In genomic region chr2:157425643-157425988, GRCm38 (mm10) we compare ENCODE assay signal across 9 mouse cellular contexts. TPM values are rescaled to one million over a fixed set of nuclear protein-coding genes. Genes with fewer than 3 reads are reported as not detected.
A peak's percentile ranks its signal among the peaks of the same experiment; 100 is the strongest.
DNase-seq lines count a peak whose midpoint lies in the region; ATAC-seq and TF ChIP-seq lines count a peak whose summit lies in the region.
"Had no signal": no experiment of that assay in that cellular context is flagged by ENCODE, and none has a peak within 500 bp of the region (broad histone marks: within the 10 kb centered on the region; RNA-seq: fewer than 3 reads in every experiment).

No protein-coding gene starts in this region.

- H3K9me3 ChIP-seq in kidney, postnatal 0 days (replicated peaks; ENCODE audit: low read length): no peaks in the 10 kb centered on the region
- no peaks in the 10 kb centered on the region for H3K9me3 ChIP-seq in embryonic facial prominence, embryonic 13.5 days
- H3K9me3 ChIP-seq in hindbrain, postnatal 0 days (ENCODE audit: low read length): no peaks in the 10 kb centered on the region

- 0 out of 2 replicates have a peak overlapping the region, but pooled peaks have one; percentile 83 for H3K4me3 ChIP-seq in kidney, postnatal 0 days (replicated peaks; ENCODE audit: low read depth, low read length)
- H3K4me3 ChIP-seq in embryonic facial prominence, embryonic 13.5 days: peak overlapping the region; percentile 89
- H3K4me3 ChIP-seq in hindbrain, postnatal 0 days (ENCODE audit: low read length): no peak overlapping the region
- no peak overlapping the region for H3K4me3 ChIP-seq in myocyte

- H3K27me3 ChIP-seq in kidney, postnatal 0 days (ENCODE audit: insufficient read depth, low read length): no peaks in the 10 kb centered on the region
- H3K27me3 ChIP-seq in embryonic facial prominence, embryonic 13.5 days: no peaks in the 10 kb centered on the region
- H3K27me3 ChIP-seq in hindbrain, postnatal 0 days (ENCODE audit: insufficient read depth, low read length): no peaks in the 10 kb centered on the region
- H3K27me3 ChIP-seq in myocyte (ENCODE audit: control insufficient read depth, insufficient read depth, insufficient read length): no peaks in the 10 kb centered on the region
- H3K27me3 ChIP-seq: Patski had no signal

- no peaks in the 10 kb centered on the region for H3K36me3 ChIP-seq in kidney, postnatal 0 days (ENCODE audit: insufficient read depth, low read length)
- H3K36me3 ChIP-seq in embryonic facial prominence, embryonic 13.5 days: peaks cover 31% of the 10 kb centered on the region
- H3K36me3 ChIP-seq in hindbrain, postnatal 0 days (ENCODE audit: insufficient read depth, low read length): no peaks in the 10 kb centered on the region; the same call in 1 of the 2 replicates
- H3K36me3 ChIP-seq in myocyte (ENCODE audit: control insufficient read depth, insufficient read depth): no peaks in the 10 kb centered on the region

- no peak for DNase-seq in kidney, postnatal 0 days (ENCODE audit: low spot score)
- no peak for DNase-seq in kidney, postnatal 4 days
- no peak for DNase-seq in hindbrain, postnatal 0 days (ENCODE audit: low spot score)
- no peak for DNase-seq in layer of hippocampus, postnatal 36 days
- no peak for DNase-seq in thymus, postnatal 4 days

- WGBS in kidney, postnatal 0 days: 60% methylated on average over 6 of the region's 6 CpGs
- 66% methylated on average over 6 of the region's 6 CpGs for WGBS in embryonic facial prominence, embryonic 13.5 days
- WGBS in hindbrain, postnatal 0 days: 76% methylated on average over 6 of the region's 6 CpGs

- TF ChIP-seq POLR2A in myocyte (IDR thresholded peaks at IDR 0.05; ENCODE audit: insufficient read length, low read depth): no peak

- no peak overlapping the region for H3ac ChIP-seq in myocyte (ENCODE audit: control insufficient read depth, insufficient read length)

- H3K4me2 ChIP-seq in kidney, postnatal 0 days (ENCODE audit: low read length): peak overlapping the region; percentile 96
- H3K4me2 ChIP-seq in embryonic facial prominence, embryonic 13.5 days: peak overlapping the region; percentile 82
- H3K4me2 ChIP-seq in hindbrain, postnatal 0 days (ENCODE audit: low read depth, low read length): peak overlapping the region; percentile 95
- H3K4me2 ChIP-seq in myocyte (ENCODE audit: low read depth): peak overlapping the region; percentile 3

- no peak for TF ChIP-seq CTCF in kidney, postnatal 0 days (IDR thresholded peaks at IDR 0.05; ENCODE audit: low read depth)
- no peak for TF ChIP-seq CTCF in hindbrain, postnatal 0 days (IDR thresholded peaks at IDR 0.05; ENCODE audit: low read depth)

- no peak overlapping the region for H3K9ac ChIP-seq in kidney, postnatal 0 days (ENCODE audit: low read depth, low read length)
- H3K9ac ChIP-seq in embryonic facial prominence, embryonic 13.5 days: peak overlapping the region; percentile 99; the same call in 1 of the 2 replicates
- no peak overlapping the region for H3K9ac ChIP-seq in hindbrain, postnatal 0 days (replicated peaks; ENCODE audit: low read length)

- no peak for ATAC-seq in kidney, postnatal 0 days (replicated peaks; ENCODE audit: low FRiP score, low read depth)
- ATAC-seq in embryonic facial prominence, embryonic 13.5 days (ENCODE audit: insufficient number of reproducible peaks, insufficient read depth, low FRiP score, low TSS enrichment, low read depth): no peak
- ATAC-seq in hindbrain, postnatal 0 days: no peak
- no peak for ATAC-seq in erythroid progenitor cell, adult 5-6 weeks (replicated peaks; ENCODE audit: low FRiP score, poor library complexity, severe bottlenecking)
- ATAC-seq: Patski had no signal

- H3K27ac ChIP-seq in kidney, postnatal 0 days: peak overlapping the region; percentile 97
- H3K27ac ChIP-seq in embryonic facial prominence, embryonic 13.5 days: no peak overlapping the region
- H3K27ac ChIP-seq in hindbrain, postnatal 0 days: peak overlapping the region; percentile 51; the same call in 1 of the 2 replicates

- peaks cover 24% of the 10 kb centered on the region for H3K4me1 ChIP-seq in kidney, postnatal 0 days (replicated peaks; ENCODE audit: insufficient read depth, low read length)
- peaks cover 78% of the 10 kb centered on the region for H3K4me1 ChIP-seq in embryonic facial prominence, embryonic 13.5 days
- peaks cover 38% of the 10 kb centered on the region for H3K4me1 ChIP-seq in hindbrain, postnatal 0 days (ENCODE audit: insufficient read depth, low read length)

- H3K79me2 ChIP-seq in myocyte (ENCODE audit: control insufficient read depth, insufficient read depth): peaks cover 32% of the 10 kb centered on the region

TF ChIP-seq in myocyte, 11 proteins besides CTCF, POLR2A, EP300 and RAD21:
- TF ChIP-seq POLR2AphosphoS2 (IDR thresholded peaks at IDR 0.05; ENCODE audit: insufficient read length, low read depth): no peak
- no peak for TF ChIP-seq TCF3 (IDR thresholded peaks at IDR 0.05; ENCODE audit: insufficient read length, low read depth)
- no peak for TF ChIP-seq TCF12 (IDR thresholded peaks at IDR 0.05; ENCODE audit: insufficient read depth, poor library complexity, severe bottlenecking)
- no peak for TF ChIP-seq E2F4 (IDR thresholded peaks at IDR 0.05; ENCODE audit: insufficient read depth)
- TF ChIP-seq SRF (IDR thresholded peaks at IDR 0.05; ENCODE audit: control insufficient read depth, insufficient read length, low read depth): no peak
- TF ChIP-seq MYOG (IDR thresholded peaks at IDR 0.05; ENCODE audit: control insufficient read depth in 1 of 3, insufficient read depth in 1 of 3, insufficient read length in 2 of 3, low read depth in 2 of 3): no peak
- TF ChIP-seq MYOD1 (IDR thresholded peaks at IDR 0.05; ENCODE audit: control insufficient read depth in 1 of 3, insufficient read length in 2 of 3, low read depth in 2 of 3): no peak
- no peak for TF ChIP-seq CEBPB (IDR thresholded peaks at IDR 0.05; ENCODE audit: insufficient read depth, poor library complexity, severe bottlenecking)

RNA-seq across cellular contexts. Expression of gene Src, which starts 7.4 kb away (rescaled TPM):
- polyA plus RNA-seq in kidney, postnatal 0 days (2015; fragmentation: Nextera tagmentation; extraction: Ambion mirVana): 14.0 TPM in 2 replicates
- polyA plus RNA-seq in embryonic facial prominence, embryonic 13.5 days (2015; fragmentation: Nextera tagmentation; extraction: Ambion mirVana): 21.5 and 22.1 TPM in 2 replicates
- total RNA-seq in hindbrain, postnatal 0 days (2014; rRNA removed): 133 and 134 TPM in 2 replicates
- 23.2 and 25.4 TPM in 2 replicates for polyA plus RNA-seq in hindbrain, postnatal 0 days (2015; fragmentation: Nextera tagmentation; extraction: Ambion mirVana)
- 20.3 TPM for polyA plus RNA-seq in myocyte (2012; fragmentation: generic; extraction: Trizol)
- total RNA-seq in layer of hippocampus, postnatal 36 days (2021): 100 to 1,000 TPM; 154 to 160 TPM
- total RNA-seq in erythroid progenitor cell, adult 5-6 weeks (2015; ENCODE audit: low replicate concordance): 0.36 and 0.42 TPM in 2 replicates
- total RNA-seq in erythroid progenitor cell, adult 5-6 weeks (2017; ENCODE audit: low replicate concordance): 0.39 and 1.1 TPM in 2 replicates

RNA-seq across cellular contexts. Expression of gene Manbal, which starts 58.2 kb away (rescaled TPM):
- polyA plus RNA-seq in kidney, postnatal 0 days (2015; fragmentation: Nextera tagmentation; extraction: Ambion mirVana): 77.9 and 78.4 TPM in 2 replicates
- 80.6 and 90.9 TPM in 2 replicates for polyA plus RNA-seq in embryonic facial prominence, embryonic 13.5 days (2015; fragmentation: Nextera tagmentation; extraction: Ambion mirVana)
- total RNA-seq in hindbrain, postnatal 0 days (2014; rRNA removed): 69.6 and 74.4 TPM in 2 replicates
- 133 and 135 TPM in 2 replicates for polyA plus RNA-seq in hindbrain, postnatal 0 days (2015; fragmentation: Nextera tagmentation; extraction: Ambion mirVana)
- polyA plus RNA-seq in myocyte (2012; fragmentation: generic; extraction: Trizol): 64.5 TPM
- total RNA-seq in layer of hippocampus, postnatal 36 days (2021): 10 to 100 TPM; 53.6 to 60.9 TPM
- total RNA-seq in erythroid progenitor cell, adult 5-6 weeks (2015; ENCODE audit: low replicate concordance): 15.9 and 26.0 TPM in 2 replicates
- total RNA-seq in erythroid progenitor cell, adult 5-6 weeks (2017; ENCODE audit: low replicate concordance): 3.3 and 9.4 TPM in 2 replicates

Comparison
In these comparisons a context has a peak if more than half of its experiments do, and no peak if none do; other contexts are left out.
1. H3K4me2 ChIP-seq: peak in every context shown above with its lines; median percentile 96 in kidney, postnatal 0 days; 95 in hindbrain, postnatal 0 days; 82 in embryonic facial prominence, embryonic 13.5 days; 3 in myocyte.
2. H3K4me3 ChIP-seq: peak in kidney, postnatal 0 days (single experiment) and embryonic facial prominence, embryonic 13.5 days (single experiment); none in hindbrain, postnatal 0 days (single experiment) and myocyte (single experiment).